Mouse (Mus musculus): ENCODE data around the gene Ctnnd2.

The Ctnnd2 gene

GRCm38 (mm10) chr15:30719226-30719625, 546.8 kb downstream of the Ctnnd2 start:
- WGBS, result 27% methylated on average over 2 of the region's 2 CpGs

GRCm38 (mm10) chr15:30721098-30721497, 548.7 kb downstream of the Ctnnd2 start:
- 45% methylated on average over 2 of the region's 2 CpGs for WGBS

- 60% methylated on average over 5 of the region's 5 CpGs for WGBS
Measured at GRCm38 (mm10) chr15:30726066-30726465, 553.7 kb downstream of the Ctnnd2 start.

GRCm38 (mm10) chr15:30738178-30738577, 565.8 kb downstream of the Ctnnd2 start:
- WGBS, result 71% methylated on average over 4 of the region's 4 CpGs

GRCm38 (mm10) chr15:30740728-30741127, 568.3 kb downstream of the Ctnnd2 start:
- WGBS, result 7% methylated on average over 6 of the region's 6 CpGs

- 91% methylated on average over 2 of the region's 2 CpGs for WGBS
Measured at GRCm38 (mm10) chr15:30757991-30758390, 585.6 kb downstream of the Ctnnd2 start.

- WGBS, result 82% methylated on average over 5 of the region's 5 CpGs
Measured at GRCm38 (mm10) chr15:30762211-30762610, 589.8 kb downstream of the Ctnnd2 start.

GRCm38 (mm10) chr15:30762695-30763285, 590.4 kb downstream of the Ctnnd2 start:
- WGBS, result 57% methylated on average over 1 of the region's 1 CpGs

GRCm38 (mm10) chr15:30776931-30777330, 604.5 kb downstream of the Ctnnd2 start:
- 93% methylated on average over 7 of the region's 7 CpGs for WGBS

- WGBS, result 87% methylated on average over 5 of the region's 5 CpGs
Measured at GRCm38 (mm10) chr15:30777801-30778200, 605.4 kb downstream of the Ctnnd2 start.

GRCm38 (mm10) chr15:30779903-30780302, 607.5 kb downstream of the Ctnnd2 start:
- 91% methylated on average over 1 of the region's 1 CpGs for WGBS

GRCm38 (mm10) chr15:30785706-30786320, 613.4 kb downstream of the Ctnnd2 start:
- WGBS, result 71% methylated on average over 5 of the region's 5 CpGs

GRCm38 (mm10) chr15:30793260-30793659, 620.9 kb downstream of the Ctnnd2 start:
- WGBS, result 48% methylated on average over 3 of the region's 3 CpGs

- 69% methylated on average over 3 of the region's 3 CpGs for WGBS
Measured at GRCm38 (mm10) chr15:30795723-30796122, 623.3 kb downstream of the Ctnnd2 start.

- 56% methylated on average over 17 of the region's 17 CpGs for WGBS
Measured at GRCm38 (mm10) chr15:30827424-30828263, 655.3 kb downstream of the Ctnnd2 start.

- 64% methylated on average over 17 of the region's 17 CpGs for WGBS
Measured at GRCm38 (mm10) chr15:30857277-30858176, 685.1 kb downstream of the Ctnnd2 start.

GRCm38 (mm10) chr15:30867429-30867828, 695.0 kb downstream of the Ctnnd2 start:
- WGBS, result 90% methylated on average over 5 of the region's 5 CpGs

GRCm38 (mm10) chr15:30869673-30870512, 697.5 kb downstream of the Ctnnd2 start:
- WGBS, result 80% methylated on average over 12 of the region's 12 CpGs

- WGBS, result 46% methylated on average over 1 of the region's 1 CpGs
Measured at GRCm38 (mm10) chr15:30875523-30875922, 703.1 kb downstream of the Ctnnd2 start.

- 63% methylated on average over 12 of the region's 12 CpGs for WGBS
Measured at GRCm38 (mm10) chr15:30884692-30885334, 712.4 kb downstream of the Ctnnd2 start.

Measured in cerebral cortex, adult 2 months (tissue).